Mouse (Mus musculus): ENCODE measurements at regions not wholly inside any gene's neighbourhood (a gene's known extent, or its start where the extent isn't known, plus 50 kb on each side); places are given as distances from the start of the nearest gene placed in this dataset.

GRCm38 (mm10) chr8:8233156-8233555, 427.9 kb downstream of the Efnb2 start:
- TF ChIP-seq CTCF (IDR thresholded peaks at IDR 0.05; ENCODE audit: borderline replicate concordance, extremely low read depth, insufficient read depth, insufficient read length) (no peak), POLR2A (IDR thresholded peaks at IDR 0.05; ENCODE audit: borderline replicate concordance, extremely low read depth, insufficient read depth, insufficient read length, poor library complexity, severe bottlenecking) (no peak)
